Comparison of ENCODE assay signal across 8 mouse cellular contexts in the genomic region with DNA sequence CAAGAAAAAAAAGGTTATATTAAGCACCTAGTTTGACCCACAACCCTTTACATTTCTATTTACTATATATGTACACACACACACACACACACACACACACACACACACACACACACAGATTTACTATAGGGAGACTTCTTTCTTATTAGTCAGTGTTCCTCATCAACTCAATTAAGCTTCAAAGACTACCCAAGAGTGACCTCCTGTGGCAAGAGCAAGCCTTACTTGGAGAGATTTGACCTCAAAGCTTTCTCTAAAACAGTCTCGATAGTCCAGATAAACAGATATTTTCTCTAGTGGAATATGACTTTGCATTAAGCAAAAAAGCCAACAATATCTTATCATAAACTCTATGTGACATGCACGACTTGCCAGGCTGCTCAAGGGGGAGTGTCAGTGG. TPM values are rescaled to one million over a fixed set of nuclear protein-coding genes. Genes with fewer than 3 reads are reported as not detected.
DNase-seq lines count a peak whose midpoint lies in the region; ATAC-seq lines count a peak whose summit lies in the region.
"Had no signal": no experiment of that assay in that cellular context is flagged by ENCODE, and none has a peak within 500 bp of the region (broad histone marks: within the 10 kb centered on the region; RNA-seq: fewer than 3 reads in every experiment).

No protein-coding gene starts in this region.

- peaks cover 17% of the 10 kb centered on the region for H3K27me3 ChIP-seq in kidney, embryonic 15.5 days

- ATAC-seq in kidney, embryonic 15.5 days (replicated peaks; ENCODE audit: low FRiP score), result no peak

- H3K36me3 ChIP-seq in kidney, embryonic 15.5 days, result peaks cover 9% of the 10 kb centered on the region; the same call in 1 of the 2 replicates
- H3K36me3 ChIP-seq: hindbrain, embryonic 15.5 days had no signal

- no peaks in the 10 kb centered on the region for H3K9me3 ChIP-seq in kidney, embryonic 15.5 days (replicated peaks)
- H3K9me3 ChIP-seq: hindbrain, embryonic 15.5 days had no signal

- H3K4me1 ChIP-seq in kidney, embryonic 15.5 days, result no peaks in the 10 kb centered on the region
- H3K4me1 ChIP-seq: hindbrain, embryonic 15.5 days had no signal

- H3K9ac ChIP-seq in kidney, embryonic 15.5 days, result no peak overlapping the region
- H3K9ac ChIP-seq: hindbrain, embryonic 15.5 days had no signal

- H3K27ac ChIP-seq in kidney, embryonic 15.5 days, result no peak overlapping the region
- H3K27ac ChIP-seq: hindbrain, embryonic 15.5 days had no signal

- DNase-seq in kidney, adult 9 months, result peak; percentile 22
- DNase-seq in urinary bladder, postnatal 14 days (ENCODE audit: low spot score), result peak; percentile 3
- DNase-seq in urinary bladder, adult 2 months (ENCODE audit: low spot score), result no peak
- DNase-seq in induced T-regulatory cell, adult 2 months (ENCODE audit: low read depth), result peak; percentile 57
- no peak for DNase-seq in frontal cortex, postnatal 14 days (ENCODE audit: low spot score in 2 of 2)
- no peak for DNase-seq in ovary, postnatal 10 days (ENCODE audit: low spot score)

- no peak overlapping the region for H3K4me3 ChIP-seq in kidney, embryonic 15.5 days (replicated peaks)
- H3K4me3 ChIP-seq: hindbrain, embryonic 15.5 days had no signal

- no peak overlapping the region for H3K4me2 ChIP-seq in kidney, embryonic 15.5 days
- H3K4me2 ChIP-seq: hindbrain, embryonic 15.5 days had no signal

- WGBS in kidney, embryonic 15.5 days, result 63% methylated on average over 2 of the region's 2 CpGs

RNA-seq across cellular contexts. Expression of a gene that starts 25.1 kb away (rescaled TPM):
- 30.1 and 33.5 TPM in 2 replicates for polyA plus RNA-seq in kidney, embryonic 15.5 days (2015; fragmentation: Nextera tagmentation; extraction: Ambion mirVana)
- polyA plus RNA-seq in urinary bladder, adult 2 months (2012; rRNA removed), result 13.4 and 14.9 TPM in 2 replicates

RNA-seq across cellular contexts. Expression of a gene that starts 27.1 kb away (rescaled TPM):
- 0.39 and 0.44 TPM in 2 replicates for polyA plus RNA-seq in kidney, embryonic 15.5 days (2015; fragmentation: Nextera tagmentation; extraction: Ambion mirVana)
- 2.7 and 4.3 TPM in 2 replicates for polyA plus RNA-seq in urinary bladder, adult 2 months (2012; rRNA removed)

Comparison
In these comparisons a context has a peak if more than half of its experiments do, and no peak if none do; other contexts are left out.
1. DNase-seq: peak in kidney, adult 9 months (single experiment), urinary bladder, postnatal 14 days (single experiment) and induced T-regulatory cell, adult 2 months (single experiment); none in urinary bladder, adult 2 months (single experiment), frontal cortex, postnatal 14 days (0 of 2) and ovary, postnatal 10 days (single experiment).